In the genomic region with DNA sequence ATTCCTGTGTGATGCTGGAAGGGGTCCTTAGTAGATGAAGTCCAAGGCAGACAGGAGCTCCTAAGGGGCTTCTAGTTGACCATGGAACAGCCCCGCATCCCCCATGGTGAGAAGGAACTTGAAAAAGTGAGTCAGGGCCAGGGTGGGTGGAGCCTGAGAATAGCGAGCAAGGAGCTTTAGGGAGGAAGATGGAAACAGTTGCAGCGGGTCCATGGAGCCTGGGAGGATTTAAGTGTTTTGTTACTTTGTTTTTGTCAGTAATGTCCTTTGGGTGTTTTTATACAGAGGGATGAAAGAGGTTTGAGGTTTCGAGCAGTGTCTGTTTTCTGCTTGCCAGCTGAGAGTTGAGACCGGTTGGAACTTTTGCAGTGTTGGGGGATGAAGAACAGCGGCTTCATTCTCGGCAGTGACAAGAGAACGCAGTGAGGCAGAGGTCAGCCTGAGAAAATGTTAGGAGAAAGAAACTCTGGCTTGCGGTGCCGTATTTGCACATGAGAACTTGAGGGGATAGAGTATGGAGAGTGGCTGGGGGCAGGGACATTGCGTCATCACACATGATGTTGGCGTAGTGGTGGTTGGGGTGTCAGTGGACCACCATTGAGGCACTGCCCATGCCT, we compare ENCODE assay signal across 18 mouse cellular contexts.
A peak's percentile ranks its signal among the peaks of the same experiment; 100 is the strongest.
DNase-seq lines count a peak whose midpoint lies in the region; ATAC-seq and TF ChIP-seq lines count a peak whose summit lies in the region.
"Had no signal": no experiment of that assay in that cellular context is flagged by ENCODE, and none has a peak within 500 bp of the region (broad histone marks: within the 10 kb centered on the region; RNA-seq: fewer than 3 reads in every experiment).

No protein-coding gene starts in this region.

- DNase-seq in heart, postnatal 4 days, result no peak
- no peak for DNase-seq in limb, embryonic 14.5 days (ENCODE audit: low spot score)
- peak; percentile 48 to 66 for DNase-seq in lung, postnatal 4 days
- DNase-seq in gastrocnemius, adult 2 months, result no peak
- DNase-seq in spleen, adult 18-20 months, result no peak
- DNase-seq in forebrain, embryonic 14.5 days (ENCODE audit: low spot score), result no peak
- DNase-seq: cerebellum, postnatal 14 days; heart, postnatal 14 days; kidney, postnatal 25 days; layer of hippocampus, postnatal 36 days; left cerebral cortex, postnatal 4 days; liver, postnatal 0 days; thymus, adult 18-20 months had no signal

- peaks cover 8% of the 10 kb centered on the region; the same call in 1 of the 2 replicates for H3K36me3 ChIP-seq in heart, embryonic 12.5 days
- H3K36me3 ChIP-seq in embryonic facial prominence, embryonic 13.5 days, result no peaks in the 10 kb centered on the region
- peaks cover 2% of the 10 kb centered on the region; the same call in 1 of the 2 replicates for H3K36me3 ChIP-seq in limb, embryonic 14.5 days (ENCODE audit: control insufficient read depth, insufficient read depth, low read length)
- H3K36me3 ChIP-seq in forebrain, embryonic 14.5 days (ENCODE audit: control insufficient read depth, insufficient read depth, low read length), result no peaks in the 10 kb centered on the region
- H3K36me3 ChIP-seq: neural tube, embryonic 15.5 days had no signal

- peak overlapping the region; percentile 47; the same call in 1 of the 2 replicates for H3K27ac ChIP-seq in heart, embryonic 12.5 days (ENCODE audit: poor library complexity, severe bottlenecking)
- peak overlapping the region; percentile 60 for H3K27ac ChIP-seq in embryonic facial prominence, embryonic 13.5 days
- no peak overlapping the region; the same call in 1 of the 2 replicates for H3K27ac ChIP-seq in limb, embryonic 14.5 days (replicated peaks; ENCODE audit: low read depth, low read length)
- H3K27ac ChIP-seq in gastrocnemius, adult 2 months, result no peak overlapping the region
- H3K27ac ChIP-seq in forebrain, embryonic 14.5 days (ENCODE audit: low read depth, low read length), result no peak overlapping the region
- H3K27ac ChIP-seq: neural tube, embryonic 15.5 days had no signal

- 57% methylated on average over 12 of the region's 12 CpGs for WGBS in heart, embryonic 12.5 days
- WGBS in embryonic facial prominence, embryonic 13.5 days, result 46% methylated on average over 12 of the region's 12 CpGs
- 56% methylated on average over 12 of the region's 12 CpGs for WGBS in limb, embryonic 14.5 days
- WGBS in forebrain, embryonic 14.5 days, result 75% methylated on average over 12 of the region's 12 CpGs

- H3K9me3 ChIP-seq in heart, embryonic 12.5 days (replicated peaks), result no peaks in the 10 kb centered on the region
- no peaks in the 10 kb centered on the region for H3K9me3 ChIP-seq in embryonic facial prominence, embryonic 13.5 days
- H3K9me3 ChIP-seq in limb, embryonic 14.5 days (ENCODE audit: control insufficient read depth, low read length), result no peaks in the 10 kb centered on the region
- no peaks in the 10 kb centered on the region for H3K9me3 ChIP-seq in forebrain, embryonic 14.5 days (replicated peaks; ENCODE audit: control insufficient read depth, low read length)
- H3K9me3 ChIP-seq: neural tube, embryonic 15.5 days had no signal

- peak overlapping the region; percentile 23 for H3K4me2 ChIP-seq in heart, embryonic 12.5 days
- H3K4me2 ChIP-seq in embryonic facial prominence, embryonic 13.5 days, result 0 out of 2 replicates have a peak overlapping the region, but pooled peaks have one; percentile 9
- H3K4me2 ChIP-seq in limb, embryonic 14.5 days (replicated peaks; ENCODE audit: low read depth, low read length, severe bottlenecking), result no peak overlapping the region
- no peak overlapping the region for H3K4me2 ChIP-seq in forebrain, embryonic 14.5 days (ENCODE audit: low read length)
- H3K4me2 ChIP-seq: midbrain, embryonic 11.5 days; neural tube, embryonic 15.5 days had no signal

- TF ChIP-seq POLR2A in limb, embryonic 14.5 days (IDR thresholded peaks at IDR 0.05; ENCODE audit: borderline replicate concordance, extremely low read depth, insufficient read depth, insufficient read length), result no peak

- 0 out of 2 replicates have a peak, but pooled peaks have one; percentile 10 for ATAC-seq in heart, embryonic 12.5 days (ENCODE audit: insufficient number of reproducible peaks, low FRiP score)
- ATAC-seq in embryonic facial prominence, embryonic 13.5 days (ENCODE audit: insufficient number of reproducible peaks, insufficient read depth, low FRiP score, low TSS enrichment, low read depth), result no peak
- ATAC-seq in limb, embryonic 14.5 days (ENCODE audit: low FRiP score, low read depth), result peak; percentile 39; the same call in 1 of the 2 replicates
- ATAC-seq in forebrain, embryonic 14.5 days, result no peak
- ATAC-seq: liver, postnatal 0 days; Patski had no signal

- TF ChIP-seq CTCF in gastrocnemius, adult 2 months (IDR thresholded peaks at IDR 0.05), result no peak

- H3K4me3 ChIP-seq in heart, embryonic 12.5 days, result no peak overlapping the region
- H3K4me3 ChIP-seq in embryonic facial prominence, embryonic 13.5 days, result no peak overlapping the region
- H3K4me3 ChIP-seq in limb, embryonic 14.5 days (replicated peaks; ENCODE audit: low read length), result no peak overlapping the region
- no peak overlapping the region for H3K4me3 ChIP-seq in gastrocnemius, adult 2 months
- H3K4me3 ChIP-seq in forebrain, embryonic 14.5 days (ENCODE audit: low read depth, low read length), result no peak overlapping the region
- H3K4me3 ChIP-seq: neural tube, embryonic 15.5 days had no signal

- intact Hi-C loops in gastrocnemius, adult 2 months (cut with DNase I), result loop anchor here (10.0 kb wide), 1 partner anchor 672 kb away; no protein-coding TSS in a partner anchor

- H3K4me1 ChIP-seq in heart, embryonic 12.5 days (replicated peaks), result peaks cover 37% of the 10 kb centered on the region
- H3K4me1 ChIP-seq in embryonic facial prominence, embryonic 13.5 days, result peaks cover 31% of the 10 kb centered on the region
- H3K4me1 ChIP-seq in limb, embryonic 14.5 days (ENCODE audit: control insufficient read depth, insufficient read depth, low read length), result peaks cover 22% of the 10 kb centered on the region; the same call in 1 of the 2 replicates
- H3K4me1 ChIP-seq in forebrain, embryonic 14.5 days (ENCODE audit: control insufficient read depth, insufficient read depth, low read length), result no peaks in the 10 kb centered on the region

- no peak overlapping the region for H3K9ac ChIP-seq in heart, embryonic 12.5 days
- H3K9ac ChIP-seq in embryonic facial prominence, embryonic 13.5 days, result no peak overlapping the region
- no peak overlapping the region for H3K9ac ChIP-seq in limb, embryonic 14.5 days (ENCODE audit: low read depth, low read length, severe bottlenecking)
- no peak overlapping the region for H3K9ac ChIP-seq in forebrain, embryonic 14.5 days (ENCODE audit: low read length)
- H3K9ac ChIP-seq: liver, postnatal 0 days; neural tube, embryonic 15.5 days had no signal

- H3K27me3 ChIP-seq in heart, embryonic 12.5 days (replicated peaks), result no peaks in the 10 kb centered on the region
- H3K27me3 ChIP-seq in embryonic facial prominence, embryonic 13.5 days, result no peaks in the 10 kb centered on the region
- H3K27me3 ChIP-seq in limb, embryonic 14.5 days (ENCODE audit: control insufficient read depth, insufficient read depth, low read length), result no peaks in the 10 kb centered on the region
- no peaks in the 10 kb centered on the region for H3K27me3 ChIP-seq in forebrain, embryonic 14.5 days (replicated peaks; ENCODE audit: control insufficient read depth, insufficient read depth, low read length)
- H3K27me3 ChIP-seq: neural tube, embryonic 15.5 days; Patski had no signal

Comparison
In these comparisons a context has a peak if more than half of its experiments do, and no peak if none do; other contexts are left out.
1. ATAC-seq: peak in heart, embryonic 12.5 days (single experiment) and limb, embryonic 14.5 days (single experiment); none in embryonic facial prominence, embryonic 13.5 days (single experiment) and forebrain, embryonic 14.5 days (single experiment).
2. H3K27ac ChIP-seq: peak in heart, embryonic 12.5 days (single experiment) and embryonic facial prominence, embryonic 13.5 days (single experiment); none in limb, embryonic 14.5 days (single experiment), gastrocnemius, adult 2 months (single experiment) and forebrain, embryonic 14.5 days (single experiment).
3. H3K4me2 ChIP-seq: peak in heart, embryonic 12.5 days (single experiment) and embryonic facial prominence, embryonic 13.5 days (single experiment); none in limb, embryonic 14.5 days (single experiment) and forebrain, embryonic 14.5 days (single experiment).
4. DNase-seq: peak in lung, postnatal 4 days (2 of 2); none in heart, postnatal 4 days (single experiment), limb, embryonic 14.5 days (single experiment), gastrocnemius, adult 2 months (single experiment), spleen, adult 18-20 months (0 of 2) and forebrain, embryonic 14.5 days (single experiment).